ENCODE assay signal across 9 mouse cellular contexts in genomic region chr11:116280751-116281663, GRCm38 (mm10). TPM values are rescaled to one million over a fixed set of nuclear protein-coding genes. Genes with fewer than 3 reads are reported as not detected.
A peak's percentile ranks its signal among the peaks of the same experiment; 100 is the strongest.
DNase-seq lines count a peak whose midpoint lies in the region; ATAC-seq and TF ChIP-seq lines count a peak whose summit lies in the region.
"Had no signal": no experiment of that assay in that cellular context is flagged by ENCODE, and none has a peak within 500 bp of the region (broad histone marks: within the 10 kb centered on the region; RNA-seq: fewer than 3 reads in every experiment).

Gene Galr2, plus strand, starts transcription at chr11:116280939.

- no peak within 1 kb of the TSS for H3K4me3 ChIP-seq in kidney, adult 2 months (ENCODE audit: insufficient read depth, low read depth, low read length)
- peak within 1 kb of the TSS; percentile 34 for H3K4me3 ChIP-seq in embryonic facial prominence, embryonic 12.5 days
- H3K4me3 ChIP-seq in limb, embryonic 10.5 days, result peak within 1 kb of the TSS; percentile 42
- H3K4me3 ChIP-seq in neural tube, embryonic 13.5 days, result peak within 1 kb of the TSS; percentile 32

- H3K4me1 ChIP-seq in kidney, adult 2 months (ENCODE audit: control insufficient read depth, insufficient read depth, low read length), result 0 out of 2 replicates have a peak, but pooled peaks cover 3% of the 10 kb centered on the region
- H3K4me1 ChIP-seq in embryonic facial prominence, embryonic 12.5 days, result peaks cover 7% of the 10 kb centered on the region; the same call in 1 of the 2 replicates
- H3K4me1 ChIP-seq in limb, embryonic 10.5 days, result peaks cover 33% of the 10 kb centered on the region
- H3K4me1 ChIP-seq in neural tube, embryonic 13.5 days (replicated peaks), result peaks cover 27% of the 10 kb centered on the region

- no peak for TF ChIP-seq CTCF in kidney, adult 2 months (conservative IDR thresholded peaks at IDR 0.05; ENCODE audit: insufficient read depth, insufficient read length, low read depth, low read length)

- 8% methylated on average over 48 of the region's 48 CpGs for WGBS in kidney, adult 2 months
- WGBS in embryonic facial prominence, embryonic 12.5 days, result 6% methylated on average over 48 of the region's 48 CpGs
- 8% methylated on average over 48 of the region's 48 CpGs for WGBS in limb, embryonic 10.5 days
- WGBS in neural tube, embryonic 13.5 days, result 6% methylated on average over 48 of the region's 48 CpGs

- H3K36me3 ChIP-seq in kidney, adult 2 months (ENCODE audit: control insufficient read depth, insufficient read depth, low read length), result no peaks in the 10 kb centered on the region
- H3K36me3 ChIP-seq in embryonic facial prominence, embryonic 12.5 days, result no peaks in the 10 kb centered on the region
- no peaks in the 10 kb centered on the region for H3K36me3 ChIP-seq in limb, embryonic 10.5 days
- no peaks in the 10 kb centered on the region for H3K36me3 ChIP-seq in neural tube, embryonic 13.5 days

- H3K27ac ChIP-seq in kidney, adult 2 months (ENCODE audit: insufficient read depth, low read depth, low read length), result no peak within 1 kb of the TSS
- H3K27ac ChIP-seq in embryonic facial prominence, embryonic 12.5 days, result no peak within 1 kb of the TSS
- H3K27ac ChIP-seq in limb, embryonic 10.5 days, result peak within 1 kb of the TSS; percentile 32; the same call in 1 of the 2 replicates
- H3K27ac ChIP-seq in neural tube, embryonic 13.5 days (replicated peaks), result no peak within 1 kb of the TSS

- peak within 1 kb of the TSS; percentile 16; the same call in 1 of the 2 replicates for H3K9ac ChIP-seq in embryonic facial prominence, embryonic 12.5 days
- peak within 1 kb of the TSS; percentile 58 for H3K9ac ChIP-seq in neural tube, embryonic 13.5 days

- ATAC-seq in embryonic facial prominence, embryonic 12.5 days (ENCODE audit: insufficient number of reproducible peaks, insufficient read depth, low FRiP score, low TSS enrichment), result no peak
- no peak for ATAC-seq in neural tube, embryonic 13.5 days (ENCODE audit: low read depth)

- peak; percentile 34 to 50 for DNase-seq in kidney, postnatal 4 days
- DNase-seq in kidney, adult 2 months, result no peak
- DNase-seq in limb, embryonic 10.5 days (ENCODE audit: low spot score), result peak; percentile 60
- no peak for DNase-seq in c-Kit-positive CD71-positive TER-119-positive erythroid progenitor cells, embryonic 14.5 days (ENCODE audit: low spot score)
- DNase-seq in adrenal gland, adult (ENCODE audit: inconsistent age in 2 of 2, low spot score in 1 of 2), result no peak
- no peak for DNase-seq in layer of hippocampus, postnatal 14 days (ENCODE audit: low spot score in 2 of 2)
- DNase-seq: layer of hippocampus, adult 9-11 months had no signal

- H3K4me2 ChIP-seq in embryonic facial prominence, embryonic 12.5 days (replicated peaks), result peak within 1 kb of the TSS; percentile 57
- peak within 1 kb of the TSS; percentile 54 for H3K4me2 ChIP-seq in neural tube, embryonic 13.5 days

- TF ChIP-seq POLR2A in kidney, adult 2 months (IDR thresholded peaks at IDR 0.05; ENCODE audit: low read depth, low read length), result no peak

- H3K9me3 ChIP-seq in embryonic facial prominence, embryonic 12.5 days, result no peaks in the 10 kb centered on the region
- no peaks in the 10 kb centered on the region for H3K9me3 ChIP-seq in limb, embryonic 10.5 days (replicated peaks)
- H3K9me3 ChIP-seq in neural tube, embryonic 13.5 days, result no peaks in the 10 kb centered on the region

- H3K27me3 ChIP-seq in kidney, adult 2 months (replicated peaks; ENCODE audit: control insufficient read depth, insufficient read depth, low read length), result no peaks in the 10 kb centered on the region; the same call in 1 of the 2 replicates
- H3K27me3 ChIP-seq in embryonic facial prominence, embryonic 12.5 days, result peaks cover 66% of the 10 kb centered on the region
- H3K27me3 ChIP-seq in limb, embryonic 10.5 days (ENCODE audit: low read depth, poor library complexity, severe bottlenecking), result peaks cover 65% of the 10 kb centered on the region
- H3K27me3 ChIP-seq in neural tube, embryonic 13.5 days, result peaks cover 65% of the 10 kb centered on the region

RNA-seq across cellular contexts. Expression of gene Galr2, which starts in this region (rescaled TPM):
- polyA plus RNA-seq in kidney, adult 2 months (2012; rRNA removed), result 3.3 and 5.3 TPM in 2 replicates
- 0.47 and 0.56 TPM in 2 replicates for polyA plus RNA-seq in embryonic facial prominence, embryonic 12.5 days (2016; fragmentation: Nextera tagmentation; extraction: Ambion mirVana)
- 0.11 TPM in 1 of 2 replicates, not detected in the other for polyA plus RNA-seq in limb, embryonic 10.5 days (2016; fragmentation: Nextera tagmentation; extraction: Ambion mirVana)
- 1.1 and 1.2 TPM in 2 replicates for polyA plus RNA-seq in neural tube, embryonic 13.5 days (2015; fragmentation: Nextera tagmentation; extraction: Ambion mirVana)
- not detected for total RNA-seq in layer of hippocampus, postnatal 14 days (2021)

Comparison
In these comparisons a context has a peak if more than half of its experiments do, and no peak if none do; other contexts are left out.
1. DNase-seq: peak in kidney, postnatal 4 days (2 of 2); none in kidney, adult 2 months (single experiment), c-Kit-positive CD71-positive TER-119-positive erythroid progenitor cells, embryonic 14.5 days (single experiment), adrenal gland, adult (0 of 2) and layer of hippocampus, postnatal 14 days (0 of 2).
2. Peak in DNase-seq, H3K4me3 ChIP-seq and H3K27ac ChIP-seq in limb, embryonic 10.5 days; RNA of the gene not detected or under 1 TPM.